Mouse (Mus musculus) brain, embryonic 14.5 days (tissue): Measurements from ENCODE around the gene Ptcd1.

Experiments used
- CTCF ChIP-seq: fragments of 200-500 bp; IDR thresholded peaks from 2 replicates; pipeline ENCODE4 v1.5.1; 2012; ENCODE audit warnings: inconsistent platforms, mild to moderate bottlenecking, moderate library complexity, borderline replicate concordance; ENCODE audit not compliant: insufficient read depth, insufficient read length; ENCODE audit errors: extremely low read depth
- POLR2A ChIP-seq: fragments of 200-500 bp; IDR thresholded peaks from 2 replicates; pipeline ENCODE4 v1.6.1; 2012; ENCODE audit warnings: mild to moderate bottlenecking, inconsistent platforms, borderline replicate concordance; ENCODE audit not compliant: poor library complexity, insufficient read depth, insufficient read length, severe bottlenecking; ENCODE audit errors: extremely low read depth

- TF ChIP-seq CTCF (no peak), POLR2A (no peak)
These were observed 46.6 kb upstream of the Ptcd1 start for GRCm38 (mm10) chr5:145213505-145213904.
